Mouse (Mus musculus) intestine, embryonic 15.5 days (tissue): Measurements from ENCODE around the gene Amdhd2. TPM values are rescaled to one million over a fixed set of nuclear protein-coding genes. Genes with fewer than 3 reads are reported as not detected.

Experiments
- ATAC-seq: fragments of 200-750 bp; cut with Nextera tagmentation; 2 replicates; pipeline ENCODE4 v1.8.0; 2017; ENCODE audit warnings: moderate TSS enrichment, moderate library complexity
- H3K27ac ChIP-seq: fragments of 300-500 bp; sonication (generic); 2 replicates; pipeline ENCODE4 v1.5.1; 2015; ENCODE audit warnings: mild to moderate bottlenecking, inconsistent platforms
- H3K27me3 ChIP-seq: fragments of 300-500 bp; sonication (generic); replicated peaks from 2 replicates; pipeline ENCODE4 v1.6.1; 2015; ENCODE audit warnings: inconsistent platforms
- H3K36me3 ChIP-seq: fragments of 300-500 bp; sonication (generic); 2 replicates; pipeline ENCODE4 v1.6.1; 2015; ENCODE audit warnings: inconsistent platforms
- H3K4me1 ChIP-seq: fragments of 300-500 bp; sonication (generic); replicated peaks from 2 replicates; pipeline ENCODE4 v1.6.1; 2015; ENCODE audit warnings: inconsistent platforms
- H3K4me2 ChIP-seq: fragments of 300-500 bp; sonication (generic); replicated peaks from 2 replicates; pipeline ENCODE4 v1.6.1; 2015; ENCODE audit warnings: mild to moderate bottlenecking, inconsistent platforms
- H3K4me3 ChIP-seq: fragments of 300-500 bp; sonication (generic); replicated peaks from 2 replicates; pipeline ENCODE4 v1.5.1; 2015; ENCODE audit warnings: inconsistent platforms
- H3K9ac ChIP-seq: fragments of 300-500 bp; sonication (generic); 2 replicates; pipeline ENCODE4 v1.6.1; 2015; ENCODE audit warnings: inconsistent platforms
- H3K9me3 ChIP-seq: fragments of 300-500 bp; sonication (generic); 2 replicates; pipeline ENCODE4 v1.6.1; 2016; ENCODE audit warnings: inconsistent platforms
- WGBS: fragments of 180-500 bp; shearing (Covaris S2); methylation state at CpG from one replicate; pipeline ENCODE4 v1.1.7; 2015; 5-methylcytosine and 5-hydroxymethylcytosine counted together
- polyA plus RNA-seq: library from polyadenylated mRNA; unstranded; fragments of >200 nt; fragmentation: Nextera tagmentation; extraction: Ambion mirVana; gene quantifications from 2 replicates; pipeline ENCODE4 v1.2.1, GENCODE M21; 2015

Amdhd2 gene
- polyA plus RNA-seq, 1 experiment from 2014 or later: 34.3 TPM

- Histone ChIP-seq H3K4me2 (peak overlapping the region; percentile 87; the same call in 1 of the 2 replicates), H3K9ac (no peak overlapping the region), H3K27ac (no peak overlapping the region), H3K36me3 (peaks cover 7% of the 10 kb centered on the region; the same call in 1 of the 2 replicates), H3K4me1 (peaks cover 24% of the 10 kb centered on the region), H3K4me3 (no peak overlapping the region; the same call in 1 of the 2 replicates), H3K9me3 (no peaks in the 10 kb centered on the region), H3K27me3 (no peaks in the 10 kb centered on the region)
- 80% methylated on average over 6 of the region's 6 CpGs for WGBS
- ATAC-seq: no peak
Observed at GRCm38 (mm10) chr17:24167120-24167519, 3.6 kb upstream of the Amdhd2 start.

GRCm38 (mm10) chr17:24164566-24165259 is 1.1 kb upstream of the Amdhd2 start:
- peaks cover 27% of the 10 kb centered on the region for H3K4me1 ChIP-seq
- 79% methylated on average over 11 of the region's 11 CpGs for WGBS
- H3K27ac ChIP-seq: 0 out of 2 replicates have a peak overlapping the region, but pooled peaks have one; percentile 25
- H3K9ac ChIP-seq: no peak overlapping the region
- no peaks in the 10 kb centered on the region for H3K27me3 ChIP-seq
- H3K36me3 ChIP-seq: peaks cover 7% of the 10 kb centered on the region; the same call in 1 of the 2 replicates
- no peaks in the 10 kb centered on the region for H3K9me3 ChIP-seq
- no peak overlapping the region for H3K4me2 ChIP-seq
- ATAC-seq: no peak
- no peak overlapping the region for H3K4me3 ChIP-seq

GRCm38 (mm10) chr17:24162584-24163175 is 886 bp downstream of the Amdhd2 start:
- peak overlapping the region; percentile 75 for H3K27ac ChIP-seq
- 15% methylated on average over 17 of the region's 17 CpGs for WGBS

GRCm38 (mm10) chr17:24161466-24161865 is 2.1 kb downstream of the Amdhd2 start:
- Histone ChIP-seq H3K9ac (no peak overlapping the region), H3K4me3 (no peak overlapping the region), H3K4me2 (no peak overlapping the region), H3K27me3 (no peaks in the 10 kb centered on the region), H3K36me3 (peaks cover 9% of the 10 kb centered on the region; the same call in 1 of the 2 replicates), H3K4me1 (peaks cover 16% of the 10 kb centered on the region), H3K9me3 (no peaks in the 10 kb centered on the region), H3K27ac (no peak overlapping the region)
- no peak for ATAC-seq
- WGBS: 83% methylated on average over 5 of the region's 5 CpGs

More at GRCm38 (mm10) chr17:24162584-24163175, 886 bp downstream of the Amdhd2 start:
- H3K9ac ChIP-seq: peak overlapping the region; percentile 68
- no peaks in the 10 kb centered on the region for H3K27me3 ChIP-seq
- H3K4me3 ChIP-seq: peak overlapping the region; percentile 61
- peak; percentile 40 for ATAC-seq
- H3K4me1 ChIP-seq: peaks cover 21% of the 10 kb centered on the region
- H3K9me3 ChIP-seq: no peaks in the 10 kb centered on the region
- peaks cover 10% of the 10 kb centered on the region; the same call in 1 of the 2 replicates for H3K36me3 ChIP-seq
- H3K4me2 ChIP-seq: peak overlapping the region; percentile 95

- no peak overlapping the region for H3K4me3 ChIP-seq
- no peaks in the 10 kb centered on the region for H3K27me3 ChIP-seq
- H3K9me3 ChIP-seq: no peaks in the 10 kb centered on the region
- no peak overlapping the region for H3K27ac ChIP-seq
- peaks cover 5% of the 10 kb centered on the region for H3K4me1 ChIP-seq
- ATAC-seq: no peak
- H3K36me3 ChIP-seq: 0 out of 2 replicates have a peak, but pooled peaks cover 3% of the 10 kb centered on the region
- 90% methylated on average over 4 of the region's 4 CpGs for WGBS
- no peak overlapping the region for H3K4me2 ChIP-seq
- no peak overlapping the region; the same call in 1 of the 2 replicates for H3K9ac ChIP-seq
Observed at GRCm38 (mm10) chr17:24157526-24157925, 6.0 kb downstream of the Amdhd2 start.

GRCm38 (mm10) chr17:24157121-24157520 is 6.4 kb downstream of the Amdhd2 start:
- no peaks in the 10 kb centered on the region for H3K27me3 ChIP-seq
- no peak overlapping the region for H3K9ac ChIP-seq
- H3K27ac ChIP-seq: no peak overlapping the region
- ATAC-seq: no peak
- H3K36me3 ChIP-seq: 0 out of 2 replicates have a peak, but pooled peaks cover 3% of the 10 kb centered on the region
- H3K4me3 ChIP-seq: no peak overlapping the region
- WGBS: 91% methylated on average over 6 of the region's 6 CpGs
- H3K4me2 ChIP-seq: no peak overlapping the region
- peaks cover 6% of the 10 kb centered on the region; the same call in 1 of the 2 replicates for H3K4me1 ChIP-seq
- H3K9me3 ChIP-seq: no peaks in the 10 kb centered on the region

GRCm38 (mm10) chr17:24156394-24156793 is 7.2 kb downstream of the Amdhd2 start:
- no peak for ATAC-seq
- Histone ChIP-seq H3K9ac (no peak overlapping the region), H3K4me1 (peaks cover 8% of the 10 kb centered on the region; the same call in 1 of the 2 replicates), H3K4me2 (no peak overlapping the region), H3K9me3 (no peaks in the 10 kb centered on the region), H3K27ac (no peak overlapping the region), H3K27me3 (no peaks in the 10 kb centered on the region), H3K36me3 (0 out of 2 replicates have a peak, but pooled peaks cover 3% of the 10 kb centered on the region), H3K4me3 (no peak overlapping the region)
- 85% methylated on average over 3 of the region's 3 CpGs for WGBS

- WGBS: 93% methylated on average over 9 of the region's 9 CpGs
- no peak for ATAC-seq
- H3K9ac ChIP-seq: no peak overlapping the region
- H3K9me3 ChIP-seq: no peaks in the 10 kb centered on the region
- H3K27me3 ChIP-seq: no peaks in the 10 kb centered on the region
- H3K27ac ChIP-seq: no peak overlapping the region
- no peak overlapping the region for H3K4me3 ChIP-seq
- 0 out of 2 replicates have a peak, but pooled peaks cover 3% of the 10 kb centered on the region for H3K36me3 ChIP-seq
- H3K4me2 ChIP-seq: no peak overlapping the region
- H3K4me1 ChIP-seq: peaks cover 9% of the 10 kb centered on the region; the same call in 1 of the 2 replicates
Observed at GRCm38 (mm10) chr17:24155742-24156141, 7.8 kb downstream of the Amdhd2 start.

GRCm38 (mm10) chr17:24154463-24154862 is 9.1 kb downstream of the Amdhd2 start:
- Histone ChIP-seq H3K27me3 (no peaks in the 10 kb centered on the region), H3K9ac (no peak overlapping the region), H3K4me3 (no peak overlapping the region), H3K27ac (no peak overlapping the region), H3K36me3 (0 out of 2 replicates have a peak, but pooled peaks cover 3% of the 10 kb centered on the region), H3K9me3 (no peaks in the 10 kb centered on the region), H3K4me2 (no peak overlapping the region), H3K4me1 (peaks cover 9% of the 10 kb centered on the region; the same call in 1 of the 2 replicates)
- WGBS: 75% methylated on average over 3 of the region's 3 CpGs
- no peak for ATAC-seq

GRCm38 (mm10) chr17:24151890-24152563 is 11.5 kb downstream of the Amdhd2 start:
- H3K9ac ChIP-seq: peak overlapping the region; percentile 43
- H3K4me3 ChIP-seq: peak overlapping the region; percentile 41
- no peaks in the 10 kb centered on the region for H3K9me3 ChIP-seq
- ATAC-seq: peak; percentile 92
- no peaks in the 10 kb centered on the region for H3K36me3 ChIP-seq
- peaks cover 9% of the 10 kb centered on the region; the same call in 1 of the 2 replicates for H3K4me1 ChIP-seq
- H3K27me3 ChIP-seq: no peaks in the 10 kb centered on the region
- peak overlapping the region; percentile 88 for H3K4me2 ChIP-seq
- WGBS: 1% methylated on average over 26 of the region's 26 CpGs
- no peak overlapping the region for H3K27ac ChIP-seq

- Histone ChIP-seq H3K4me2 (peak overlapping the region; percentile 88), H3K27ac (no peak overlapping the region), H3K36me3 (no peaks in the 10 kb centered on the region), H3K27me3 (no peaks in the 10 kb centered on the region), H3K9me3 (no peaks in the 10 kb centered on the region), H3K9ac (no peak overlapping the region), H3K4me3 (0 out of 2 replicates have a peak overlapping the region, but pooled peaks have one; percentile 41), H3K4me1 (peaks cover 9% of the 10 kb centered on the region; the same call in 1 of the 2 replicates)
- 10% methylated on average over 7 of the region's 7 CpGs for WGBS
- no peak for ATAC-seq
Observed at GRCm38 (mm10) chr17:24151382-24151781, 12.2 kb downstream of the Amdhd2 start.

GRCm38 (mm10) chr17:24150824-24151223 is 12.7 kb downstream of the Amdhd2 start, which contains the start of gene Pdpk1:
TSS of gene Pdpk1 (minus strand) at chr17:24150924.
- 89% methylated on average over 2 of the region's 2 CpGs for WGBS
- H3K9me3 ChIP-seq: no peaks in the 10 kb centered on the region
- no peak within 1 kb of the TSS for H3K27ac ChIP-seq
- H3K9ac ChIP-seq: peak within 1 kb of the TSS; percentile 43
- H3K4me1 ChIP-seq: peaks cover 9% of the 10 kb centered on the region; the same call in 1 of the 2 replicates
- ATAC-seq: no peak
- H3K27me3 ChIP-seq: no peaks in the 10 kb centered on the region
- H3K36me3 ChIP-seq: no peaks in the 10 kb centered on the region
- H3K4me2 ChIP-seq: peak within 1 kb of the TSS; percentile 88
- peak within 1 kb of the TSS; percentile 41 for H3K4me3 ChIP-seq
